Mouse (Mus musculus): Measurements from ENCODE around the gene Pcolce.

Pcolce gene

DNA sequence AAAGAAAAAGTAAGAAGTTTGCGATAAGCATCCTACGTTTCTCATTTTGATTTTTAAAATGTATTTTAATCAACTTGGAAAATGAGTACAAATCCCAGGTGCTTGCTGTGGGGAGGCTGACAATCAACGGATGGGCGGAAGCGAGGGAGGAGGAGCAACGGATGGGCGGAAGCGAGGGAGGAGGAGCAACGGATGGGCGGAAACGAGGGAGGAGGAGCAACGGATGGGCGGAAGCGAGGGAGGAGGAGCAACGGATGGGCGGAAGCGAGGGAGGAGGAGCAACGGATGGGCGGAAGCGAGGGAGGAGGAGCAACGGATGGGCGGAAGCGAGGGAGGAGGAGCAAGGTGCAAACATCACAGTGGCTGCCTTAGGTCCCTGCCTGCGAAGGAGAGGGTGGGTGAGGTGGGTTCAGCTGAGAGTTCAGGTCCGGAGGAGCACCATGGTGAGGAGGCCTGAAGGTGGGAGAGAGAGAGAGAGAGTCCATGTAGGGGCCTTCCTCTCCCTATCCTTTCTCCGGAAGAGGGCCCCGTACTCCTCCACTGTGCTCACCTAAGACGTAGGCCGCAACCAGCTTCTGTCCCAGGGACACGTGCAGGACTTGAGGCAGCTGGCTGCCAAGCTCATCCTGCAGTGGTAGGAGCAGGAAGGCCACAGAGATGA lies 16.9 kb downstream of the Pcolce start:
- peak in 1 of 2 experiments; percentile 36 for DNase-seq (ENCODE audit: low spot score in 2 of 2)

DNA sequence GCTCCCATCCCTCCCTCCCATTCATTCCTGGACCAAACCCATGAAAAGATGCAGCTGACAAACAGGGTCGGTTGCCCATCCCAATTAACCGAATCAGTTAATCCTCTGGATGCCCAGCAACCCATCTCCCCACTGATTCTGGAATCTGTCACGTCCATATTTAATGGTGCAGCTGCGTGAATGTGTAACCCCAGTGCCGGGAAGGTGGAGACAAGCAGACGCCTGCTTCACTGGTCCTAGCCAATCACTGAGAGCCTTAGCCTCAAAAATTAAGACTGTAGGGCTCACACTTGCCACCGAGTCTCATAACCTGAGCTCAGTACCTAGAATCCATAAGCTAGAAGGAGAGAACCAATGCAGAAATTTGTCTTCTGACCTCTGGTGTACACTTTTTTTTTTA lies 17.7 kb downstream of the Pcolce start:
- DNase-seq (ENCODE audit: low spot score in 2 of 2), result no peak

DNA sequence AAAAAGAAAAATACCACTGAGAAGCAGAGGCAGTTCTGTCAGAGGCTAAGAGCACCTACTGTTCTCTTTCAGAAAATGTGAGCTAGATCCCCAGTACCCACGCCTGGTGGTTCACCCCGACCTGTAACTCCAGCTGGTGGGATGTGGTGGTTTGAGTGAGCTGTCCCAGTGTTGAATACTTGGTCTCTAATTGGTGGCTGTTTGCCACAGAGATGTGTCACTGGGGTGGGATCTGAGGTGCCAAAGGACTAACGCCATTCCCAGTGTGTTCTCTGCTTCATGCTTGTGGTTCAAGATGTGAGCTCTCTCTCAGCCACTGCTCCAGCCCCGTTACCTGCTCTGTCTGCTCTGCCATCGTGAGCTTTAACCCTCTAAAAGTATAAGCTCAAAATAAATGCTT lies 23.1 kb downstream of the Pcolce start:
- DNase-seq (ENCODE audit: low spot score in 2 of 2), result no peak

DNA sequence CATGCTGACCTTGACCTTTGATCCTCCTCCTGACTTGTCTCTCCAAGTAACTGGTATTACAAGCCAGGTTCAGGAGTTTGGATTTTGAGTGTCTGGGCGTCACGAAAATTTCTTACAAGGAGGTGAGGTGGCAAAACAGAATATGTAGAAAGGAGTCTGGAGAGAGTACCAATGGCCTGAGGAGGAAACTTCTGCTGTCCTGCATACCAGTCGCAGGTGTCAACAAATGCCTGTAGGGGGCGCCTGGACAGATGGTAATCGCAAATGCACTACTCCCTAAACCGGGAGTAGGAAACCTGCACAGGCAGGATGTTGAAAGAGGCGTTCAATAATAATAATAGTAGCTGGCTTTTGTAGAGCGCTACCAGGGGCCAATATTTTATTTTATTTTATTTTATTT lies 28.6 kb downstream of the Pcolce start:
- DNase-seq (ENCODE audit: low spot score in 2 of 2), result peak; percentile 69 to 86

DNA sequence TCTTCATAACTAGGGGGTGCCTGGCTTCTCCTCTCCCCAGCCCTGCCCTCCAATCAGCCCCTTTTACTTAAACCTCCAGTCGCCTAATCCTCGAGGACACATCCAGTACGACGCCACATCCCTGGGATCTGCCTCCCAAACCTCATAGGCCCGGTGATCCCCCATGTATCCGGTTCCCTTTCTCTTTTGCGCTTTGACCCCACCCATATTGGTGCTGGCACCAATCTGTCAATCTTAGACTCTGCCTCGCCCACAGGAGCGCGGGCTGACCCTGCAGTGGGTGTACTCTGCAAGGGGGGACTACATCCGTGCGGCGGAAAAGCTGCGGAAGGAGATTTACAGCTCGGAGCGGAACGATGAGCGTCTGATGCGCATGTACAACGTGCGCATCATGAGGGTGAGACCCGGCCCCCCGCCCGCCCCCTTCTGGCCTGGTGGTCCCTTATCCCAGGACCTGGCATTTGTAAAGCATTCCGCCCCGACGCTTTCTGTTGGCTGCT lies 29.9 kb downstream of the Pcolce start:
- DNase-seq (ENCODE audit: low spot score in 2 of 2), result no peak

DNA sequence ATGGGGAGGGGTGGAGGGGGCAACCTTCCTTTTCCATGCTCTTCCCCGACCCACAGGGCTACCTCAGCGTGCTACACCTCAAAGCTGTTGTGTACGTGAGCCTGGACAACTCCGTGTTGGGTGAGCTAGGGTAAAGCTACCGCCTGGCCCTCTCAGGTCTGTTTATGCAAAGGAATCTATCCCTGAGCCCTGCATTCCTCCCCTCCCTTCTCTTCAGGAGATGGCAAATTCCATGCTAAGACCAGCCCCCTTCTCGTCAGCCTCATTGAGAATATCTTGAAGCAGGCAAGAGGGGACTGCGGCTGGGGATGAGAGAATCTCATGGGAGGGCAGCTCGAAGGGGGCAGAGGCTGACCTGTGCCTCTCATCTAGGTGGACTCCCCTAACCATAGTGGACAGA lies 30.9 kb downstream of the Pcolce start:
- no peak for DNase-seq (ENCODE audit: low spot score in 2 of 2)

DNA sequence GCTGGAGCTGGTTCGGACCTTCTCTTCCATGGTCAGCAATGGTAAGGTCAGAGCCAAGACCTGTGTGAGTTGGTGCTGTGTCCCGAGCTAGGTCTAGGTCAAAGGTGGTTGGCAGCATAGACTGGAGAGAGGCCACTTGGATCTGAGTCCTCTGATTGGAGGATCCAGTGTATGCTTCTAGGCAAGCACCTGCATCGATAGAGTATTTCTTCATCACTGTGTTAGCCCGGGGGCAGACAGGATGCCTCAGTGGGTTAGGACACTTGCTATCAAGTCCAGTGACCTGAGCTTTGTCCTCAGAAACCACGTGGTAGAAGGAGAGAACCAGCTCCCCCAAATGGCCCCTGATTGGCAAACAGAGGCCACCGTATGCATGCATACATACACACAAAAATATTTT lies 33.3 kb downstream of the Pcolce start:
- DNase-seq (ENCODE audit: low spot score in 2 of 2), result no peak

DNA sequence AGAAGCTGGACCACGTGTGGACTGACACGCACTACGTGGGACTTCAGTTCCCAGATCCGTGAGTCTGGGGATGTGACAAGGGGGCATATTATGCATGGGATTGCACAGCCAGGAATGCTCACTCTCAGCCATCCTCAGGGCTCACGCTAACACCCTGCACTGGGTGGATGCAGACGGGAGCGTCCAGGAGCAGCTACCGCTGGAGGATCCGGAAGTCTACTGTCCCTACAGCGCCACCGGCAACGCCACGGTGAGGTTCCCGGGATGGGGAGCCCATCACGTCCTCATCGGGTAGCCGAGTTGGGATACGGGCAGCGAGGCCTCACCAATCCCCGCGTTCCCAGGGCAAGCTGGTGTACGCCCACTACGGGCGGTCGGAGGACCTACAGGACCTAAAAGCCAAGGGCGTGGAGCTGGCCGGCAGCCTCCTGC lies 39.1 kb downstream of the Pcolce start:
- DNase-seq (ENCODE audit: low spot score in 2 of 2), result no peak

DNA sequence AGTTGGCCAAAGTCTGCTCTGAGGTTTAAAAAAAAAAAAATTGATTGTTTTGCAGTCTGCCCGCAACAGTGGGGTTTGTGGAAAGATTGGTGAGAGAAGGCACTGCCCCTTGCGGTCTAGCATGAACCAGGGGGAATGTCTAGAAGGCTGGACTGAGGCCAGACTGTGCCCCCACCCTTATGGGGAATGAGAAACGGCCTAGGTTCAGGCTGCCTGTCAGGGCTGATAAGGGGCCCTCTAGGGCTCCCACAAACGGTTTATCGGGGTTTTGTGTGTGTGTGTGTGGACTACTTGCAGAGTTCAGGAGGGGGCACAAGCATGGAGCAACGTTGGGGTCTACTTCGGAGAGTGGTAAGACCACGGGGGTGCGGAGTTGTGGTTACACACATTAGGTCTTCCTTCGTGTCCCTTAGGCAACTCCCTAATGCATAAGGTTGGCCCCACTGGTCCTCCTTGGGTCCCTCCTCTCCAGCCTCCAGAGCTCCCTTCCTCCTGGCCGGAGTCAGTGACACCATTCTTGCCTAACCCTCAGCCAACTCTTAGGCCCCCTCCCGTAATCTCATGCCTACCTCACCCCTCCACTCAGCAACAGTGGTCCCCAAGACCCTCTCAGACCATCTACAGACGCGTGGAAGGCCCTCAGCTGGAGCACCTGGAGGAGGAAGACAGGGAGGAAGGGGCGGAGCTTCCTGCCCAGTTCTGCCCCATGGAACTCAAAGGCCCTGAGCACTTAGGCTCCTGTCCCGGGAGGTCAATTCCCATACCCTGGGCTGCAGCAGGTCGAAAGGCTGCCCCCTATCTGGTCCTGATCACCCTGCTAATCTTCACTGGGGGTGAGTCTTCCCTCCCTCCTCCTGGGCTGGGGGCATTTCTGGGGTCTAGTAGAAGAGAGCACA lies 42.6 kb downstream of the Pcolce start:
- DNase-seq (ENCODE audit: low spot score in 2 of 2), result peak; percentile 77 to 79

DNA sequence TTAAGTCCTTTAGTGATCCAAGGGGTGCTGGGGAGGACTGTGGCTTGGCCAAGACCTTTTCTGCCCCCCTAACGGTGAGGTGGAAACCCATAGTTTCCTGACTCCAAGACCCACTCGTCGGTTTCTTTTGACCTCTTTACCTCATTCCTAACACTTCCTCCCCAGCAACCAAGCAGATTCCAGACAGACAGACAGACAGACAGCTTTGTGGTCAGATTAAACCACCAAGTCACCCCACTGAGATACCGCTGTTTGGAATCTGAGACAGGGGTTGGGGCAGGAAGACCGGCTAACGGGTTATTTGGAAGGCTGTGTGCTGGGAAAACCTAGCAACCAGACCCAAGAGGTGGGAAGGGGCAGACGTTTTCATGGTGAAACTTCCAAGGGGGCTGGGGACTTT lies 43.4 kb downstream of the Pcolce start:
- DNase-seq (ENCODE audit: low spot score in 2 of 2), result no peak

DNA sequence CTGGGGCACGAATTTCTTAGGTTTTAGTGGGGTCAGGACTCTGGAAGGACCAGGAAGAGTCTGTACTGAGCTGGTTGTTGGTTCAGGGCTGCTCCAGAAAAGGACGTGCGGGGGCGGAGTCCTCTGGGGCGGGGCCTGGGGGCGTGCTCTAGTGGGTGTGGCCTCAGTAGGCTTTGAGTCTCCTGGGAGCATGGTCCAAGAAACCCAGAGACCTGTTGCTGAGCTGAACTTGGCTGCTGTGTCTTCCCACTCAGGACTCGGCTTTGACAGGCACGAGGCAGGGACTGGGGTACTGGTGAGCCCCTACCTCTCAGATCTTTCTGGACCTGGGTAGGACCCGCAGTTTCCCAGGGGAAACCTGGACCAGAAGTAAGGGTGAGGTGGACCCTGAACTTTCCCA lies 43.9 kb downstream of the Pcolce start, which contains the start of gene Tfr2:
Gene Tfr2 (plus strand): TSS at position 176 of the 400 bp plus-strand sequence.
- DNase-seq (ENCODE audit: low spot score in 2 of 2), result peak; percentile 87 to 90

DNA sequence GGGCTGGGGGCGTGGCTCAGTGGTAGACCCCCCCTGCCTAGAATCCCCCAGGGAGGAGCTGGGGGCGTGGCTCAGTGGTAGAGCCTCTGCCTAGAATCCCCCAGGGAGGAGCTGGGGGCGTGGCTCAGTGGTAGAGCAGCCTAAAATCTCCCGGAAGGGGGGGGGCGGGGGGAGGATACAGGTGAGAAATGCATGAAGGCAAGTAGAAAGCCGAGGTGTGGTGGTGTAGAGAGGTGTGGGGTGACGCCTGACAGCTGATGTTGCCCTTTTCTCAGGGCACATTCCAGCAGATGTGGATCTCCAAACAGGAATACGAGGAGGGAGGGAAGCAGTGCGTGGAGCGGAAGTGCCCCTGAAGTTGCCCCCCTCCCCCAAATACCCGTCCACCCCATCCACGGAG lies 44.6 kb downstream of the Pcolce start:
- peak in 1 of 2 experiments; percentile 54 for DNase-seq (ENCODE audit: low spot score in 2 of 2)

DNA sequence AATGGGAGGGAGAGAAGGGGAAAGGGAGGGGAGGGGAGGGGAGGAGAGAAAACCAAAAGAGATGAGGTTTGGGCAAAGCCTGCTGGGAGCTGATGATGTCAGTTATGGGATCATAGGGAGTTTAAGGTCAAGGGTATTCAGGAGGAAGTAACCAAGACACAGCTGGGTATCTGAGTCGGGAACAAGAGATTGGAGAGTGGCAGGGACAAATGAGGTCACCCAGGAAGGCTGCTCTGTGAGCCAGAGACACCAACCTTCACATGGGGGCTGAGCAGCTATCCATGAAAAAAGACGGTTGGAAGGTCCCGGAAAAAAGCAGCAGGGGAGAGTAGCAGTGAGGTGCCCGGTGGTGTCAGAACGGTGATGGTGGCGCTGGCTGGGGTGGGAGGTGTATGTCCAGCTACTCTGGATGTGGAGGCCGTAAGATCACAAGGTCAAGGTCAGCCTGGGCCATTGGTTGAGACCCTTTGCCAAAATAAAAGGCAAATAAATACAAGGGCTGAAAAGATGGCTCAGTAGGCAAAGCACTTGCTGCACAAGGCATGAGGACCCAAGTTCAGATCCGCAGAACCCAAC lies 45.3 kb downstream of the Pcolce start:
- DNase-seq (ENCODE audit: low spot score in 2 of 2), result no peak

DNA sequence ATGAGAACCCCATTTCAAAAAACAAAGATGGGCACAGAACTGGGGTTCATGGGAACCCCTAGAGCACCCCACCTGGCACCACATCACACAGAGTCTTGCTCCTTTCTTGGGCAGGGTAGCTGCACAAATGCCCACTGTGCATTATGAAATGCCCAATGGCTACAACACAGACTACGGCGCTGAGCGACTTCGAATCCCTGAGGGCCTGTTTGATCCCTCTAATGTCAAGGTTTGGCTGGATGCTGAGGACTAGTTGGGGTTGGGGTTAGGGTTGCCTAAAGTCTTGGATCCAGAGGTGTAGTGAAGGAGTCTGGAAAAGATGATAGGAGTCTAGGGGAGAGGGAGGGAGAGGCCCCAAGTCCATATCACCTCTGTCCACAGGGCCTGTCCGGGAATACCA lies 47.2 kb downstream of the Pcolce start:
- DNase-seq (ENCODE audit: low spot score in 2 of 2), result peak in 1 of 2 experiments; percentile 52

DNA sequence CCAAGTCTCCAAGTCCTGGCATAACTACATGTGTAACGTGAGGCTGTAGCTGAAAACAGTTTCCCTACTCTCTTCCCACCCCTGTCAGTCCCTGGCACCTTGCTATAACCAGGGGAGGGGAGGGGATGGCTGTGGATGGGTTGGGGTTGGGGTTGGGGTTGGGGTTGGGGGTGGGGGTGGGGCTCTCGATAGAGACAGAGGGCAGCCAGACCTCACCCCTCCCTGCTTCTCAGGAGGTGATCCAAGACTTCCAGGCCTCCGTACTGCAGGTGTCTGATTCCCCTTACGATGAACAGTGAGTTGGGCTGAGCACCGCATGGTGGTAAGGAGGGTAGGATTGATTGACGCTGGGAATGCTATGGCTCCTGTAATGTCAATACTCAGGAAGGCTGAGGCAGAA lies 47.8 kb downstream of the Pcolce start:
- no peak for DNase-seq (ENCODE audit: low spot score in 2 of 2)

DNA sequence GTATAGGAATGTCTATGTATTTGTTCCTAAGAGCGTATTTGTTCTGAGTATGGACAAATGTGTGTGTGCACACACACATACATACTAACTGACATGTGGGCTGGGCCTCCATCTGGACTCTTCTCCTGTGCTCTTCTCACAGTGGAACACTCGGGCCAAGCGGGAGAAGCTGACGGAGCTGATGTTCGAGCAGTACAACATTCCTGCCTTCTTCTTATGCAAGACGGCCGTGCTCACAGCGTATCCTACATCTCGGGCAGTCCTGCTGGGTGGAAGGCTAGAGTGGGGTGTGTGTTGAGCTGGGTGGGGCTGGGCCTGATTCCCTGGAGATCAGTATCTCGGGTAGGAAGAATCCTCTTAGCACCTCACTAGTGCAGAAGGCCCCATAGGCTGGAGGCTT lies 50.6 kb downstream of the Pcolce start:
- DNase-seq (ENCODE audit: low spot score in 2 of 2), result no peak

DNA sequence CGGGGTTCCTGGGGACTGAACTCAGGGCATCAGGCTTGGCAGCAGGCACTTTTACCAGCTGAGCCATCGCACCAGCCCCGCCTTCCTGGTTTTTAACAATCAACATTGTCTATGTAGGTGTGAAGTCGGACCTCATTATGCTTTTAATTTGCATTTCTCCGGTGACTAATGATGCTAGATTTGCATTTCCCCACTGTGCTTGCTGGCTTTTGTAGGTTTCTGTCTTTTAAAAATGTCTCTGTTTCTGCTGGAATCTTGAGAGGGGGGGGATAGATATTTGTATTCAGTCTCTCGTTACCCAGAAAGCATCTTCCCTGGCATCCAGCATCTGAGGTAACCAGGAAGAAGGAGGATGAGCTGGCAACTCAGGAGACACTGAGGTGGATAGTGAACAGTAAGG lies 52.0 kb downstream of the Pcolce start:
- DNase-seq (ENCODE audit: low spot score in 2 of 2), result no peak
